Mouse (Mus musculus) G1E (cell line): ENCODE results near the gene Morn1.

ENCODE experiments used
- CTCF ChIP-seq: IDR thresholded peaks from 2 replicates; pipeline ENCODE4 v1.5.1; 2012; ENCODE audit warnings: low read depth, low read length, inconsistent platforms, mixed read lengths
- GATA1 ChIP-seq: IDR thresholded peaks from 2 replicates; pipeline ENCODE4 v1.6.1; 2012; ENCODE audit warnings: borderline replicate concordance, low read length, inconsistent platforms, mixed read lengths
- GATA2 ChIP-seq: IDR thresholded peaks from 2 replicates; pipeline ENCODE4 v1.6.1; 2012; ENCODE audit warnings: low read depth, low read length, inconsistent platforms, borderline replicate concordance
- POLR2AphosphoS5 ChIP-seq: IDR thresholded peaks from 2 replicates; pipeline ENCODE4 v1.6.1; 2012; ENCODE audit warnings: low read depth, low read length, inconsistent platforms; ENCODE audit not compliant: insufficient replicate concordance
- TAL1 ChIP-seq: conservative IDR thresholded peaks from 2 replicates; pipeline ENCODE4 v1.6.1; 2012; ENCODE audit warnings: low read depth, low read length, inconsistent platforms, mixed read lengths

DNA sequence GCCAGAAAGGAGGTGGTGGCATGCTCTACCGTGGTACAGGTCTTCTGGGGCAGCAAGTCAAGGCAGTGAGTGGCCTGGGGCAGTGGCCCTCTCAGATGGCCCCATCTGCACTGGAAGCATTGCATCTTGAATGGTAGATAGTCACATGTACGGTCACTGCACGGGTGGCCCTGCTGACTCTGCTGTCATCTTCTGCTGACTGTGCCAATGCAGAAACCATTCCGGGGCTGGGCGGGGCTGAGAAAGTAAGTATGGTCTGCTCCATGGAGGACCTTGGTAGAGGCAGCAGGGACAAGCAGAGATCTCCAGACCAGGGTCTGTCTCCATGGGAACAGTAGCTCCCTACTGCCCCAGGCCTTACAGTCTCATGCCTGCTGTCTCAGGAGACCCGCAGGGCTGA is 34.8 kb downstream of the Morn1 start:
- TF ChIP-seq GATA1 (no peak), CTCF (no peak), GATA2 (no peak), POLR2AphosphoS5 (no peak), TAL1 (no peak)
